Mouse (Mus musculus) heart, embryonic 15.5 days (tissue): Measurements from ENCODE around the gene Gm20835. TPM values are rescaled to one million over a fixed set of nuclear protein-coding genes. Genes with fewer than 3 reads are reported as not detected.
"Not testable (repeated sequence)": the region's sequence is repeated elsewhere in the genome, so short reads cannot be mapped to it uniquely, and the experiment has no call there.

Experiments used
- ATAC-seq: fragments of 200-750 bp; cut with Nextera tagmentation; replicated peaks from 2 replicates; pipeline ENCODE4 v1.8.0; 2017; ENCODE audit warnings: low read depth, moderate TSS enrichment; ENCODE audit not compliant: insufficient number of reproducible peaks, insufficient read depth, low FRiP score
- H3K27ac ChIP-seq: fragments of 300-500 bp; sonication (generic); 2 replicates; pipeline ENCODE4 v1.5.1; 2015; ENCODE audit warnings: mild to moderate bottlenecking, inconsistent platforms
- H3K27me3 ChIP-seq: fragments of 300-500 bp; sonication (generic); 2 replicates; pipeline ENCODE4 v1.6.1; 2015; ENCODE audit warnings: inconsistent platforms
- H3K36me3 ChIP-seq: fragments of 300-500 bp; sonication (generic); 2 replicates; pipeline ENCODE4 v1.6.1; 2015; ENCODE audit warnings: mild to moderate bottlenecking, inconsistent platforms
- H3K4me1 ChIP-seq: fragments of 300-500 bp; sonication (generic); replicated peaks from 2 replicates; pipeline ENCODE4 v1.6.1; 2015; ENCODE audit warnings: inconsistent platforms
- H3K4me2 ChIP-seq: fragments of 300-500 bp; sonication (generic); 2 replicates; pipeline ENCODE4 v1.6.1; 2015; ENCODE audit warnings: inconsistent platforms, mild to moderate bottlenecking, moderate library complexity
- H3K4me3 ChIP-seq: fragments of 300-500 bp; sonication (generic); 2 replicates; pipeline ENCODE4 v1.5.1; 2015; ENCODE audit warnings: mild to moderate bottlenecking, inconsistent platforms
- H3K9ac ChIP-seq: fragments of 300-500 bp; sonication (generic); 2 replicates; pipeline ENCODE4 v1.6.1; 2015; ENCODE audit warnings: mild to moderate bottlenecking, inconsistent platforms
- H3K9me3 ChIP-seq: fragments of 300-500 bp; sonication (generic); replicated peaks from 2 replicates; pipeline ENCODE4 v1.6.1; 2016; ENCODE audit warnings: inconsistent platforms
- WGBS: fragments of 180-500 bp; shearing (Covaris S2); methylation state at CpG from one replicate; pipeline ENCODE4 v1.1.7; 2015; ENCODE audit warnings: mixed read lengths; 5-methylcytosine and 5-hydroxymethylcytosine counted together
- polyA plus RNA-seq: library from polyadenylated mRNA; unstranded; fragments of >200 nt; fragmentation: Nextera tagmentation; extraction: Ambion mirVana; gene quantifications from 2 replicates; pipeline ENCODE4 v1.2.1, GENCODE M21; 2015

The Gm20835 gene
- polyA plus RNA-seq, result not detected in 2 replicates

DNA sequence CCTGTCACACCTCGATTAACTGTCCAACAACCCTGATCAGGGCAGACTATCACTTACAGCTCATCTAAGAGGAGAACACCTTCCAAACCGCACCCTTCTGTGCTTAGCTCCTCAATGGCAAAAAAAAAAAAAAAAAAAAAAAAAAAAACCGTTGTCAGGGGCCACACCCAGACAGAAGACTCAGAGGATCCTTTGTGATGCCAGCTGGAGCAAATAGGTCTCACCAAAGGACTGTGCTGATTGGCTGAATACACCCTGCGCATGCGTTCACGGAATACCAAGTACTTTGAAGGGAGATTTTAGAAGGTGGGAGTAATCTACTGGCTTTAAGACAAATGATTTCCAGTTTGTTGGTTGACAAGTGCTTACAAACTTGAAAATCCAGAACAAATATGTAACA is at the start of gene Gm20835:
TSS of gene Gm20835 (minus strand) at position 101 of the 400 bp plus-strand sequence.
- H3K27ac ChIP-seq, H3K4me3 ChIP-seq, H3K9ac ChIP-seq, H3K36me3 ChIP-seq, H3K27me3 ChIP-seq, H3K9me3 ChIP-seq, ATAC-seq, H3K4me2 ChIP-seq, H3K4me1 ChIP-seq: not testable (repeated sequence)
- WGBS, result no CpG with 5 or more reads among the region's 6 CpGs
